In genomic region chr7:98573231-98573781, GRCm38 (mm10) we compare ENCODE assay signal across 8 mouse cellular contexts.
DNase-seq lines count a peak whose midpoint lies in the region; ATAC-seq lines count a peak whose summit lies in the region.

No protein-coding gene starts in this region.

- H3K27me3 ChIP-seq in megakaryocyte, embryonic 14.5 days (replicated peaks), result no peaks in the 10 kb centered on the region
- H3K27me3 ChIP-seq in forebrain, embryonic 16.5 days (replicated peaks; ENCODE audit: control insufficient read depth, insufficient read depth, low read length), result no peaks in the 10 kb centered on the region
- no peaks in the 10 kb centered on the region for H3K27me3 ChIP-seq in kidney, embryonic 14.5 days (ENCODE audit: control insufficient read depth, insufficient read depth, low read length)

- peaks cover 6% of the 10 kb centered on the region for H3K36me3 ChIP-seq in megakaryocyte, embryonic 14.5 days (replicated peaks; ENCODE audit: low read length)
- H3K36me3 ChIP-seq in forebrain, embryonic 16.5 days (ENCODE audit: control insufficient read depth, insufficient read depth), result no peaks in the 10 kb centered on the region
- H3K36me3 ChIP-seq in kidney, embryonic 14.5 days (ENCODE audit: control insufficient read depth, insufficient read depth, low read length), result no peaks in the 10 kb centered on the region

- WGBS in forebrain, embryonic 16.5 days, result 66% methylated on average over 10 of the region's 10 CpGs
- WGBS in kidney, embryonic 14.5 days, result 25% methylated on average over 10 of the region's 10 CpGs

- peak overlapping the region; percentile 74 for H3K4me3 ChIP-seq in megakaryocyte, embryonic 14.5 days (replicated peaks)
- no peak overlapping the region for H3K4me3 ChIP-seq in forebrain, embryonic 16.5 days (replicated peaks; ENCODE audit: low read length)
- no peak overlapping the region for H3K4me3 ChIP-seq in kidney, embryonic 14.5 days (ENCODE audit: low read length)

- H3K27ac ChIP-seq in forebrain, embryonic 16.5 days (ENCODE audit: low read length), result no peak overlapping the region
- peak overlapping the region; percentile 95 for H3K27ac ChIP-seq in kidney, embryonic 14.5 days (ENCODE audit: low read depth, low read length)

- H3K4me2 ChIP-seq in forebrain, embryonic 16.5 days (ENCODE audit: low read length), result no peak overlapping the region
- no peak overlapping the region for H3K4me2 ChIP-seq in kidney, embryonic 14.5 days (replicated peaks; ENCODE audit: low read depth, low read length)

- H3K4me1 ChIP-seq in megakaryocyte, embryonic 14.5 days, result peaks cover 79% of the 10 kb centered on the region
- H3K4me1 ChIP-seq in forebrain, embryonic 16.5 days (replicated peaks; ENCODE audit: control insufficient read depth, insufficient read depth, low read length), result no peaks in the 10 kb centered on the region; the same call in 1 of the 2 replicates
- H3K4me1 ChIP-seq in kidney, embryonic 14.5 days (ENCODE audit: control insufficient read depth, insufficient read depth, low read length), result peaks cover 20% of the 10 kb centered on the region

- peaks cover 5% of the 10 kb centered on the region for H3K9me3 ChIP-seq in megakaryocyte, embryonic 14.5 days
- no peaks in the 10 kb centered on the region for H3K9me3 ChIP-seq in forebrain, embryonic 16.5 days (ENCODE audit: control insufficient read depth, low read length)
- H3K9me3 ChIP-seq in kidney, embryonic 14.5 days (ENCODE audit: control insufficient read depth, low read length), result no peaks in the 10 kb centered on the region

- peak; percentile 33 for DNase-seq in liver
- DNase-seq in cerebellum, adult 9-10 months, result no peak

- H3K9ac ChIP-seq in forebrain, embryonic 16.5 days (replicated peaks; ENCODE audit: low read depth, low read length), result no peak overlapping the region
- H3K9ac ChIP-seq in kidney, embryonic 14.5 days (ENCODE audit: low read depth, low read length), result no peak overlapping the region

- ATAC-seq in megakaryocyte, adult 5-6 weeks (ENCODE audit: poor library complexity, severe bottlenecking), result no peak
- ATAC-seq in forebrain, embryonic 16.5 days, result peak; percentile 38; the same call in 1 of the 2 replicates
- peak; percentile 89 for ATAC-seq in kidney, embryonic 14.5 days (ENCODE audit: low FRiP score, low TSS enrichment)
- ATAC-seq in neutrophil, adult 5-6 weeks (ENCODE audit: extremely low read depth, insufficient number of reproducible peaks, low FRiP score, poor library complexity, severe bottlenecking), result 0 out of 2 replicates have a peak, but pooled peaks have one; percentile 23
- ATAC-seq in activated CD4-positive, CD25-positive, alpha-beta regulatory T cell, adult 4 months, result no peak

Comparison
In these comparisons a context has a peak if more than half of its experiments do, and no peak if none do; other contexts are left out.
1. ATAC-seq: peak in forebrain, embryonic 16.5 days (single experiment), kidney, embryonic 14.5 days (single experiment) and neutrophil, adult 5-6 weeks (single experiment); none in megakaryocyte, adult 5-6 weeks (single experiment) and activated CD4-positive, CD25-positive, alpha-beta regulatory T cell, adult 4 months (single experiment).